Mouse (Mus musculus): ENCODE results near the gene D5Ertd577e. TPM values are rescaled to one million over a fixed set of nuclear protein-coding genes. Genes with fewer than 3 reads are reported as not detected.
"Not testable (repeated sequence)": the region's sequence is repeated elsewhere in the genome, so short reads cannot be mapped to it uniquely, and the experiment has no call there.

D5Ertd577e gene
- polyA plus RNA-seq (2014; fragmentation: Nextera tagmentation; extraction: Ambion mirVana): not detected in 2 replicates

- H3K4me3 ChIP-seq (ENCODE audit: low read depth, low read length); ATAC-seq (replicated peaks; ENCODE audit: insufficient number of reproducible peaks, low FRiP score, low TSS enrichment, low read depth): not testable (repeated sequence)
- 32% methylated on average over 1 of the region's 1 CpGs for WGBS
Measured at GRCm38 (mm10) chr5:95456506-95456905, at the start of gene D5Ertd577e. Gene D5Ertd577e, plus strand, starts transcription at chr5:95456806.

GRCm38 (mm10) chr5:95510458-95510857 lies 53.9 kb downstream of the D5Ertd577e start, which contains the start of gene Gm3286:
Gene Gm3286, plus strand, starts transcription at chr5:95510758.
- not testable (repeated sequence) for H3K4me3 ChIP-seq (ENCODE audit: low read depth, low read length); H3K9me3 ChIP-seq (replicated peaks; ENCODE audit: control insufficient read depth, low read length); H3K27me3 ChIP-seq (ENCODE audit: control insufficient read depth, insufficient read depth, low read length); DNase-seq (ENCODE audit: low spot score); H3K4me2 ChIP-seq (ENCODE audit: low read depth, low read length); H3K9ac ChIP-seq (replicated peaks; ENCODE audit: low read length); H3K36me3 ChIP-seq (replicated peaks; ENCODE audit: control insufficient read depth, insufficient read depth, low read depth, low read length); ATAC-seq (replicated peaks; ENCODE audit: insufficient number of reproducible peaks, low FRiP score, low TSS enrichment, low read depth); H3K27ac ChIP-seq (replicated peaks; ENCODE audit: low read depth, low read length); H3K4me1 ChIP-seq (ENCODE audit: control insufficient read depth, insufficient read depth, low read length)

More at GRCm38 (mm10) chr5:95456506-95456905, at the start of gene D5Ertd577e:
- H3K27ac ChIP-seq (replicated peaks; ENCODE audit: low read depth, low read length); H3K36me3 ChIP-seq (replicated peaks; ENCODE audit: control insufficient read depth, insufficient read depth, low read depth, low read length); H3K4me1 ChIP-seq (ENCODE audit: control insufficient read depth, insufficient read depth, low read length); DNase-seq (ENCODE audit: low spot score); H3K27me3 ChIP-seq (ENCODE audit: control insufficient read depth, insufficient read depth, low read length); H3K9me3 ChIP-seq (replicated peaks; ENCODE audit: control insufficient read depth, low read length); H3K4me2 ChIP-seq (ENCODE audit: low read depth, low read length); H3K9ac ChIP-seq (replicated peaks; ENCODE audit: low read length): not testable (repeated sequence)

Other genes with a start within 250 kb of the D5Ertd577e start
- not detected in 2 replicates for gene Gm10424, start 184.0 kb upstream of the D5Ertd577e start, polyA plus RNA-seq (2014; fragmentation: Nextera tagmentation; extraction: Ambion mirVana)
- gene Gm3259, start 150.9 kb upstream of the D5Ertd577e start, polyA plus RNA-seq (2014; fragmentation: Nextera tagmentation; extraction: Ambion mirVana): not detected in 2 replicates
- gene Gm3286, start 54.0 kb downstream of the D5Ertd577e start, polyA plus RNA-seq (2014; fragmentation: Nextera tagmentation; extraction: Ambion mirVana): not detected in 2 replicates
- gene Gm7971, start 138.1 kb downstream of the D5Ertd577e start, polyA plus RNA-seq (2014; fragmentation: Nextera tagmentation; extraction: Ambion mirVana): not detected in 2 replicates

All from embryonic facial prominence, embryonic 11.5 days (tissue).